Mouse (Mus musculus) stomach, embryonic 14.5 days (tissue): ENCODE data around the gene 9030612E09Rik. TPM values are rescaled to one million over a fixed set of nuclear protein-coding genes. Genes with fewer than 3 reads are reported as not detected.
A peak's percentile ranks its signal among the peaks of the same experiment; 100 is the strongest.

ENCODE experiments used
- ATAC-seq: fragments of 200-750 bp; cut with Nextera tagmentation; 2 replicates; pipeline ENCODE4 v1.8.0; 2017; ENCODE audit warnings: low read depth, moderate TSS enrichment; ENCODE audit not compliant: insufficient number of reproducible peaks, insufficient read depth, low FRiP score
- H3K27ac ChIP-seq: fragments of 300-500 bp; sonication (generic); 2 replicates; pipeline ENCODE4 v1.5.1; 2014; ENCODE audit warnings: mild to moderate bottlenecking, low read length, moderate library complexity, mixed read lengths
- H3K27me3 ChIP-seq: fragments of 300-500 bp; sonication (generic); 2 replicates; pipeline ENCODE4 v1.6.1; 2014; ENCODE audit warnings: low read length, control low read depth, mixed read lengths; ENCODE audit not compliant: control insufficient read depth, insufficient read depth
- H3K36me3 ChIP-seq: fragments of 300-500 bp; sonication (generic); 2 replicates; pipeline ENCODE4 v1.6.1; 2014; ENCODE audit warnings: mild to moderate bottlenecking, control low read depth, low read length, moderate library complexity, mixed read lengths; ENCODE audit not compliant: control insufficient read depth, insufficient read depth
- H3K4me1 ChIP-seq: fragments of 300-500 bp; sonication (generic); 2 replicates; pipeline ENCODE4 v1.6.1; 2014; ENCODE audit warnings: low read length, control low read depth, mixed read lengths; ENCODE audit not compliant: control insufficient read depth, insufficient read depth
- H3K4me2 ChIP-seq: fragments of 300-500 bp; sonication (generic); replicated peaks from 2 replicates; pipeline ENCODE4 v1.6.1; 2014; ENCODE audit warnings: low read depth, low read length, control low read depth
- H3K4me3 ChIP-seq: fragments of 300-500 bp; sonication (generic); 2 replicates; pipeline ENCODE4 v1.5.1; 2014; ENCODE audit warnings: low read depth, low read length, control low read depth
- H3K9ac ChIP-seq: fragments of 300-500 bp; sonication (generic); replicated peaks from 2 replicates; pipeline ENCODE4 v1.6.1; 2014; ENCODE audit warnings: low read depth, mild to moderate bottlenecking, control low read depth, low read length, moderate library complexity, mixed read lengths
- H3K9me3 ChIP-seq: fragments of 300-500 bp; sonication (generic); 2 replicates; pipeline ENCODE4 v1.6.1; 2016; ENCODE audit warnings: low read depth, low read length, control low read depth; ENCODE audit not compliant: control insufficient read depth
- WGBS: fragments of 180-500 bp; shearing (Covaris S2); extraction: QIAGEN DNeasy Blood & Tissue Kit; methylation state at CpG from one replicate; pipeline ENCODE4 v1.1.7; 2014; 5-methylcytosine and 5-hydroxymethylcytosine counted together
- polyA plus RNA-seq: library from polyadenylated mRNA; unstranded; fragments of >200 nt; fragmentation: Nextera tagmentation; extraction: Ambion mirVana; gene quantifications from 2 replicates; pipeline ENCODE4 v1.2.1, GENCODE M21; 2014

Gene 9030612E09Rik
- polyA plus RNA-seq, 1 experiment from 2014 or later, result 0.39 TPM

DNA sequence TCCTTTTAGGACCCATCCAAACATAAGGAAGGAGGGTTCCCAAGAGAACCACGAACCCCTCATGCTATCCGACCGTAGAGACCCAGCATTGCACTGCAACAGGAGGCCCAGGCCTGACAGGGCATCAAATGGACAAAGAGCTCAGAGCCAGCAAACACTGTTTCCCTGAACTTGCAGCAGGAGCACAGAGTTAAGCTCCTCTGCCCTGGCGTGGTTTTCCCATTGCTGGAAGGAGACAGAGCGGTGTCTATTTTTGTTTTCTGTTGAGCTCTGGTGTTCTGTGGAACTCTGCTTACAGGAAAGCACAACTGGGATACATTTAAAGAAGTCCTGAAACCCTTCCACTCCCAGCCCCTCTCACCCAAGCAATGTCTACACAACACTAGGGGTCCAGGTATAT is 15.2 kb upstream of the 9030612E09Rik start:
- ATAC-seq, result no peak
- H3K4me3 ChIP-seq, result no peak overlapping the region
- no peaks in the 10 kb centered on the region for H3K36me3 ChIP-seq
- no peak overlapping the region for H3K4me2 ChIP-seq
- H3K9me3 ChIP-seq, result no peaks in the 10 kb centered on the region
- H3K27ac ChIP-seq, result no peak overlapping the region
- H3K4me1 ChIP-seq, result peaks cover 7% of the 10 kb centered on the region
- WGBS, result 86% methylated on average over 5 of the region's 5 CpGs
- no peak overlapping the region for H3K9ac ChIP-seq
- H3K27me3 ChIP-seq, result no peaks in the 10 kb centered on the region

- no peak overlapping the region for H3K4me2 ChIP-seq
- 70% methylated on average over 12 of the region's 12 CpGs for WGBS
These were observed 12.2 kb upstream of the 9030612E09Rik start for GRCm38 (mm10) chr10:43162318-43162717.

GRCm38 (mm10) chr10:43164406-43164805 is 10.1 kb upstream of the 9030612E09Rik start:
- no peak for ATAC-seq
- Histone ChIP-seq H3K9me3 (no peaks in the 10 kb centered on the region), H3K9ac (no peak overlapping the region), H3K4me2 (no peak overlapping the region), H3K4me1 (no peaks in the 10 kb centered on the region), H3K27ac (no peak overlapping the region), H3K27me3 (no peaks in the 10 kb centered on the region), H3K4me3 (no peak overlapping the region), H3K36me3 (no peaks in the 10 kb centered on the region)
- 92% methylated on average over 2 of the region's 2 CpGs for WGBS

More at GRCm38 (mm10) chr10:43162318-43162717, 12.2 kb upstream of the 9030612E09Rik start:
- no peaks in the 10 kb centered on the region for H3K9me3 ChIP-seq
- no peaks in the 10 kb centered on the region for H3K27me3 ChIP-seq
- no peak for ATAC-seq
- no peak overlapping the region for H3K4me3 ChIP-seq
- no peak overlapping the region for H3K27ac ChIP-seq
- no peak overlapping the region for H3K9ac ChIP-seq
- no peaks in the 10 kb centered on the region for H3K4me1 ChIP-seq
- no peaks in the 10 kb centered on the region for H3K36me3 ChIP-seq

DNA sequence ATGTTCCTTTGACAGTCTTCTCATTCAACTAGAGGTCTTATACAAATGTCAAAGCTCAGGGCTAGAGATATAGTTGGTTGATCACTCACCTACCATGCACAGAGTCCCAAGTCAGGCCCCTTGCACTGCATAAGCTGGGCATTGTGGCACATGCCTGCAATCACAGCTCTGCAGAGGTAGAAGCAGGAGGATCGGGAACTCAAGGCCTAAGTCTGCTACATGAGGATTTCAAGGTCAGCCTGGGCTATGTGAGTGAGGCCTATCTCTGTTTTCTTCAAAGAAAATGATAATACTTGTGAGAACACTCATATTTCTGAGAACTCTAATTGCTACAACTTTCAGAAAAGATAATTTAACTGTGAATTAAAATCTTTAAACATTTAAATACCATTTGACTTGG is 8.4 kb upstream of the 9030612E09Rik start:
- H3K4me2 ChIP-seq, result no peak overlapping the region
- no peaks in the 10 kb centered on the region for H3K27me3 ChIP-seq
- ATAC-seq, result no peak
- no peaks in the 10 kb centered on the region for H3K36me3 ChIP-seq
- H3K4me3 ChIP-seq, result no peak overlapping the region
- no peak overlapping the region for H3K27ac ChIP-seq
- H3K4me1 ChIP-seq, result peaks cover 3% of the 10 kb centered on the region; the same call in 1 of the 2 replicates
- no peaks in the 10 kb centered on the region for H3K9me3 ChIP-seq
- H3K9ac ChIP-seq, result no peak overlapping the region
- WGBS, result 97% methylated on average over 1 of the region's 1 CpGs

DNA sequence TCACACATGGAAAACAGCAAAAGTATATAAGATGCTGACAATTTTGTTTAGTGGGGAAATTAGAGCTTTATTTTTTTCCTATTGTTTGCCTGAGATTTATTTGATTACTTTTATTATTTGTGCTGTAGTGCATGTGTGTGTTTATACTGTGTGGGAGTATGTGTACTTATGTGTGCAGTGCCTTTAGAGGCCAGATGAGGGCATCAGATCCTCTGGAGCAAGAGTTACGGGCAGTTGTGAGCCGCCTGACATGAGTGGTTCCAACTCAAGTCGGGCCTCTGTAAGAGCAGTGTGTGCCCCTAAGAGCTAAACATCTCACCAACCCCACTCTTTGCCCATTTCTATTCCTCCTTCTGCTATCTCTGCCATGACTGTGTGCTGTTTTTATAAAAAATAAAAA is 7.7 kb upstream of the 9030612E09Rik start:
- H3K4me3 ChIP-seq, result no peak overlapping the region
- ATAC-seq, result no peak
- no peaks in the 10 kb centered on the region for H3K9me3 ChIP-seq
- H3K9ac ChIP-seq, result no peak overlapping the region
- H3K27me3 ChIP-seq, result no peaks in the 10 kb centered on the region
- no peak overlapping the region for H3K4me2 ChIP-seq
- H3K27ac ChIP-seq, result no peak overlapping the region
- WGBS, result 92% methylated on average over 3 of the region's 3 CpGs
- H3K4me1 ChIP-seq, result peaks cover 3% of the 10 kb centered on the region; the same call in 1 of the 2 replicates
- H3K36me3 ChIP-seq, result no peaks in the 10 kb centered on the region

GRCm38 (mm10) chr10:43168847-43169246 is 5.7 kb upstream of the 9030612E09Rik start:
- H3K4me1 ChIP-seq, result peaks cover 6% of the 10 kb centered on the region; the same call in 1 of the 2 replicates
- no peak overlapping the region for H3K4me2 ChIP-seq
- WGBS, result 65% methylated on average over 7 of the region's 7 CpGs
- H3K4me3 ChIP-seq, result no peak overlapping the region
- no peak overlapping the region for H3K9ac ChIP-seq
- no peaks in the 10 kb centered on the region for H3K9me3 ChIP-seq
- no peak for ATAC-seq
- no peaks in the 10 kb centered on the region for H3K36me3 ChIP-seq
- H3K27me3 ChIP-seq, result no peaks in the 10 kb centered on the region
- no peak overlapping the region for H3K27ac ChIP-seq

DNA sequence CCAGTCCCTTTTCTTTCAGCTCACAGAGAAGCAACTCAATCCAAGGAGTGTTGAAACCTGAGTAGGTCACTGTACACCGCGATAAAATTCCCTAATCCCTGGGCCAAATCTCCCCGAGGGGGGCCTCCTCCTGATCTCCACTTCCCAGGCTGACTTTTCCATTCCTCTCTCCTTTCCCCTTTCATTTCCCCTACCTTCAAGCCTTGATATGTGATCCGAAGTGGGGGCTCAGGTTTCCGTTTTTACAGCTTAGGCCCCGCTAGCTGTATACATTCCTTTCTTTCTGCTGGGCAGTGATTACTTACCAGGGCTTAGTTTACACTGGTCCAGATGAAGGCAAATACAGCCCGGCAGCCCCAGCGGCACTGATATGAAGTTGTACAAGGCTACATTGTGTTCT is 3.4 kb upstream of the 9030612E09Rik start:
- Histone ChIP-seq H3K4me1 (peaks cover 9% of the 10 kb centered on the region; the same call in 1 of the 2 replicates), H3K4me3 (peak overlapping the region; percentile 3; the same call in 1 of the 2 replicates), H3K9ac (no peak overlapping the region), H3K36me3 (no peaks in the 10 kb centered on the region), H3K27ac (no peak overlapping the region), H3K9me3 (no peaks in the 10 kb centered on the region), H3K4me2 (peak overlapping the region; percentile 29), H3K27me3 (no peaks in the 10 kb centered on the region)
- ATAC-seq, result no peak; the same call in 1 of the 2 replicates
- 5% methylated on average over 8 of the region's 8 CpGs for WGBS

- Histone ChIP-seq H3K27me3 (peaks cover 5% of the 10 kb centered on the region; the same call in 1 of the 2 replicates), H3K9me3 (no peaks in the 10 kb centered on the region), H3K4me1 (peaks cover 9% of the 10 kb centered on the region; the same call in 1 of the 2 replicates), H3K4me3 (peak overlapping the region; percentile 68; the same call in 1 of the 2 replicates), H3K27ac (no peak overlapping the region), H3K36me3 (no peaks in the 10 kb centered on the region), H3K4me2 (peak overlapping the region; percentile 91), H3K9ac (no peak overlapping the region)
- 8% methylated on average over 7 of the region's 7 CpGs for WGBS
- no peak for ATAC-seq
These were observed 2.4 kb upstream of the 9030612E09Rik start for GRCm38 (mm10) chr10:43172066-43172465.

DNA sequence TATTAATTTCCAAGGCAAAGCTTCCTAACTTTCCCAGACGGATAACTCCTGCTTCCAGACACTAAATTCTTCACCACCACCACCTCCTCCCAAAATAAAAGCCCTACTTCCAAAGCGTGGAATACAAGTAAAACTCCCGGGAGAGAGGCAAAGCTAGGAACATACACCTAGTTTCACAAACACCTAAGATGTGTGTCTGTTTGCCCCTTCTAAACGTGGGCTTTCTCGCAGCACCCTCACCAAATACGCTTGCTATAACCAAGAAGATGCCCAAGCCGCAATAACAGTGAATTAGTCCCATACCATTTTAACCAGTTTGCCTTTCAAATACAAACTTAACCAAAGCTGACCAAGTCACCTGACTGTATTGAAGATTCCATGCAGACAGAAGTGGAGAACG is 1.9 kb upstream of the 9030612E09Rik start:
- peaks cover 7% of the 10 kb centered on the region; the same call in 1 of the 2 replicates for H3K27me3 ChIP-seq
- no peaks in the 10 kb centered on the region for H3K9me3 ChIP-seq
- peaks cover 9% of the 10 kb centered on the region; the same call in 1 of the 2 replicates for H3K4me1 ChIP-seq
- H3K9ac ChIP-seq, result no peak overlapping the region
- peak overlapping the region; percentile 91 for H3K4me2 ChIP-seq
- H3K36me3 ChIP-seq, result no peaks in the 10 kb centered on the region
- H3K27ac ChIP-seq, result no peak overlapping the region
- no peak for ATAC-seq
- H3K4me3 ChIP-seq, result peak overlapping the region; percentile 68
- 10% methylated on average over 8 of the region's 8 CpGs for WGBS
